In the genomic region with DNA sequence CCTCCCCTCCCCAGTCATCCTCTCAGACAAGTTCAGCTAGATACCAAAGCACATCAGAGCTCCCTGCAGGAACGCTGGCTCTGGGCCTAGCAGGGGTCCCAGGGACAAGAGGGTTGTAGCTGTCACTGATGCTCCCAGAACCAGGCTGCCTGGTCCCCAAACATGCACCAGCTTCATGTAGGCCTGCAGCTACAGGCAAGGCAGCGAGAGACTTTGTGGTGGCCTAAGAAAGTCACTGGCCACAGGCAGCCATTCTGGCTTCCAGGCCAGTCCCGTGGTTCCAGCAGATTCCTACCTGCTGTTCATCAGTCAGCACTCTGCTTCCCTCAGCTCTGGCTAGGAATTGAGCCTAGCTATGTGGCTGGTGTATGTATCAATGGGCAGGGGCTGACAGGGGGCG, we compare ENCODE assay signal across 20 mouse cellular contexts. TPM values are rescaled to one million over a fixed set of nuclear protein-coding genes. Genes with fewer than 3 reads are reported as not detected.
DNase-seq lines count a peak whose midpoint lies in the region; ATAC-seq and TF ChIP-seq lines count a peak whose summit lies in the region.
"Had no signal": no experiment of that assay in that cellular context is flagged by ENCODE, and none has a peak within 500 bp of the region (broad histone marks: within the 10 kb centered on the region; RNA-seq: fewer than 3 reads in every experiment).

No protein-coding gene starts in this region.

- no peak for TF ChIP-seq EP300 in heart, adult 2 months (IDR thresholded peaks at IDR 0.05; ENCODE audit: insufficient read depth, low read depth, low read length)

- intact Hi-C loops in heart, adult 2 months (cut with DNase I) = no loop called here

- peak; percentile 42 to 48 for DNase-seq in cerebellum, adult 18-20 months
- no peak for DNase-seq in cerebellum, postnatal 10 days
- peak; percentile 92 for DNase-seq in heart, adult 11 months
- DNase-seq in heart, adult 2 months = no peak
- no peak for DNase-seq in midbrain, embryonic 10.5 days (ENCODE audit: low spot score)
- DNase-seq in midbrain, postnatal 0 days (ENCODE audit: low spot score) = no peak
- peak; percentile 31 to 36 for DNase-seq in cerebellum, postnatal 25 days
- DNase-seq: adrenal gland, postnatal 14 days; forebrain, postnatal 0 days; gastrocnemius, postnatal 36 days; heart, postnatal 36 days; kidney, adult 8-10 months had no signal

- ATAC-seq in midbrain, postnatal 0 days (ENCODE audit: low FRiP score) = no peak
- ATAC-seq: activated CD4-positive, CD25-positive, alpha-beta regulatory T cell, adult 4 months; forebrain, embryonic 13.5 days; forebrain, postnatal 0 days; intestine, postnatal 0 days; Patski had no signal

- TF ChIP-seq CTCF in heart, adult 2 months (IDR thresholded peaks at IDR 0.05) = no peak
- no peak for TF ChIP-seq CTCF in midbrain, postnatal 0 days (IDR thresholded peaks at IDR 0.05)

- H3K27me3 ChIP-seq in heart, adult 2 months (ENCODE audit: control insufficient read depth, insufficient read depth, low read length) = no peaks in the 10 kb centered on the region; the same call in 1 of the 2 replicates
- peaks cover 30% of the 10 kb centered on the region for H3K27me3 ChIP-seq in midbrain, embryonic 10.5 days (ENCODE audit: low read depth, poor library complexity, severe bottlenecking)
- peaks cover 3% of the 10 kb centered on the region; the same call in 1 of the 2 replicates for H3K27me3 ChIP-seq in midbrain, postnatal 0 days (ENCODE audit: insufficient read depth, low read length)
- H3K27me3 ChIP-seq: heart, embryonic 12.5 days; hindbrain, embryonic 15.5 days; Patski had no signal

- H3K9ac ChIP-seq in heart, adult 2 months (ENCODE audit: low read depth, low read length) = no peak overlapping the region
- no peak overlapping the region for H3K9ac ChIP-seq in midbrain, postnatal 0 days (replicated peaks; ENCODE audit: low read length, poor library complexity, severe bottlenecking)
- H3K9ac ChIP-seq: forebrain, embryonic 13.5 days; forebrain, postnatal 0 days; heart, embryonic 12.5 days; hindbrain, embryonic 15.5 days had no signal

- H3K4me3 ChIP-seq in heart, adult 2 months = no peak overlapping the region
- no peak overlapping the region for H3K4me3 ChIP-seq in midbrain, embryonic 10.5 days
- H3K4me3 ChIP-seq in midbrain, postnatal 0 days (ENCODE audit: low read depth, low read length) = no peak overlapping the region
- H3K4me3 ChIP-seq: embryonic facial prominence, embryonic 10.5 days; forebrain, embryonic 13.5 days; heart, embryonic 12.5 days; hindbrain, embryonic 15.5 days had no signal

- no peak overlapping the region for H3K27ac ChIP-seq in heart, adult 2 months
- peak overlapping the region; percentile 23; the same call in 1 of the 2 replicates for H3K27ac ChIP-seq in midbrain, embryonic 10.5 days (replicated peaks)
- no peak overlapping the region for H3K27ac ChIP-seq in midbrain, postnatal 0 days (ENCODE audit: low read depth, low read length)
- H3K27ac ChIP-seq: embryonic facial prominence, embryonic 10.5 days; forebrain, embryonic 13.5 days; hindbrain, embryonic 15.5 days had no signal

- no peaks in the 10 kb centered on the region for H3K79me2 ChIP-seq in heart, adult 2 months (replicated peaks; ENCODE audit: control insufficient read depth, insufficient read depth, low read length)

- H3K9me3 ChIP-seq in midbrain, embryonic 10.5 days (replicated peaks) = no peaks in the 10 kb centered on the region
- no peaks in the 10 kb centered on the region for H3K9me3 ChIP-seq in midbrain, postnatal 0 days (ENCODE audit: low read length)
- H3K9me3 ChIP-seq: embryonic facial prominence, embryonic 10.5 days; forebrain, embryonic 13.5 days; heart, embryonic 12.5 days; hindbrain, embryonic 15.5 days had no signal

- TF ChIP-seq POLR2A in heart, adult 2 months (IDR thresholded peaks at IDR 0.05; ENCODE audit: insufficient read depth, low read depth, low read length) = no peak

- 86% methylated on average over 4 of the region's 4 CpGs for WGBS in heart, adult 2 months
- WGBS in midbrain, embryonic 10.5 days = 68% methylated on average over 4 of the region's 4 CpGs
- 81% methylated on average over 4 of the region's 4 CpGs for WGBS in midbrain, postnatal 0 days

- no peaks in the 10 kb centered on the region for H3K4me1 ChIP-seq in heart, adult 2 months (ENCODE audit: control insufficient read depth, insufficient read depth, low read length)
- peaks cover 18% of the 10 kb centered on the region for H3K4me1 ChIP-seq in midbrain, embryonic 10.5 days
- H3K4me1 ChIP-seq in midbrain, postnatal 0 days (ENCODE audit: insufficient read depth, low read length) = no peaks in the 10 kb centered on the region
- H3K4me1 ChIP-seq: forebrain, embryonic 13.5 days had no signal

- H3K36me3 ChIP-seq in heart, adult 2 months (ENCODE audit: control insufficient read depth, insufficient read depth, low read length) = no peaks in the 10 kb centered on the region
- no peaks in the 10 kb centered on the region for H3K36me3 ChIP-seq in midbrain, embryonic 10.5 days
- H3K36me3 ChIP-seq in midbrain, postnatal 0 days (ENCODE audit: insufficient read depth, low read length) = no peaks in the 10 kb centered on the region
- H3K36me3 ChIP-seq: embryonic facial prominence, embryonic 10.5 days; heart, embryonic 12.5 days; hindbrain, embryonic 15.5 days had no signal

- H3K4me2 ChIP-seq in midbrain, postnatal 0 days (ENCODE audit: low read depth, low read length, poor library complexity, severe bottlenecking) = no peak overlapping the region
- H3K4me2 ChIP-seq: forebrain, embryonic 13.5 days; heart, embryonic 12.5 days; hindbrain, embryonic 15.5 days had no signal

RNA-seq across cellular contexts. Expression of a gene that starts 10.9 kb away (rescaled TPM):
- 1 to 10 TPM; 7.8 to 8.6 TPM for total RNA-seq in heart, adult 2 months (2021)
- 2.7 and 2.9 TPM in 2 replicates for polyA plus RNA-seq in heart, adult 2 months (2012; rRNA removed)
- 2.2 and 2.6 TPM in 2 replicates for polyA plus RNA-seq in midbrain, embryonic 10.5 days (2016; fragmentation: Nextera tagmentation; extraction: Ambion mirVana)
- total RNA-seq in midbrain, postnatal 0 days (2014; rRNA removed) = 26.6 and 36.4 TPM in 2 replicates
- polyA plus RNA-seq in midbrain, postnatal 0 days (2015; fragmentation: Nextera tagmentation; extraction: Ambion mirVana) = 7.7 and 7.9 TPM in 2 replicates
- total RNA-seq: CH12.LX had no signal

Comparison
In these comparisons a context has a peak if more than half of its experiments do, and no peak if none do; other contexts are left out.
1. DNase-seq: peak in cerebellum, adult 18-20 months (2 of 2), heart, adult 11 months (single experiment) and cerebellum, postnatal 25 days (2 of 2); none in cerebellum, postnatal 10 days (0 of 2), heart, adult 2 months (0 of 2), midbrain, embryonic 10.5 days (single experiment) and midbrain, postnatal 0 days (single experiment).